Mouse (Mus musculus): ENCODE results near the gene Ttc7.

The Ttc7 gene

DNA sequence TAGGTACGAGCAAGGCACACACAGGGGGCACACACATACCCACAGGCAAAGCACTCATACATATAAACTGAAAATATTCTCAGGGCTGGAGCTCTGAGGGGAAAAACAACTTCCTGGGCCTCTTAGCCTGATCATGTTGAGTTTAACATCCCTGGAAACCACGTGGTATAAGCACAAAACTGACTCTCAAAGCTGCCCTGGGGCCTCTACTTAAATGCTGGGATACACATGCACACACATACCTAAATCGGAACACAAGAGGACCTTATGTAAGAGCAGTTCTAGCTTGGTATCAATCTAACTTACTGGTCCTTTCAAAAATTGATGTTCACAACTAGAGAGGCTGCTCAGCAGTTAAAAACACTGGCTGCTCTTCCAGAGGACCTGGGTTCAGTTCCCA lies 146.7 kb downstream of the Ttc7 start:
- no peak for ATAC-seq (ENCODE audit: low TSS enrichment)
